Comparison of ENCODE assay signal across 11 mouse cellular contexts in the genomic region with DNA sequence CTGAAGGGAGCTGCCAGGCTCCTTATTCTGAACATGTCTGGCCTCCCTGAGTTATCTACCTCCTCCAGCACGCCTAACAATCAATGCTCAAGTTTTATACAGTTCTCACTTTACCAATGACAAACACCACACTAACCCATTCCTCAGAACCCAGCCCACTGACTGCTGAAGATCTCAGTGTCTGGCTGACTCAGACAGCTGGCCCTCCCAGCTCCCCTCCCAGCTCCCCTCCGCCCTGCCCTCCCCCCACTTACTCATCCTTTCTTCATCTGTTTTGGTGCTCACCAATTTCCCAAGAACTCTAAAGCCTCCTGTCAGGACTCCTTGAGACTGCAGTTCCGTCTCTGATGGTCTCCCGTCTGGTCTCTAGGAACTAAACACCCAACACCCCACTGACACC.
DNase-seq lines count a peak whose midpoint lies in the region; ATAC-seq and TF ChIP-seq lines count a peak whose summit lies in the region.
"Had no signal": no experiment of that assay in that cellular context is flagged by ENCODE, and none has a peak within 500 bp of the region (broad histone marks: within the 10 kb centered on the region; RNA-seq: fewer than 3 reads in every experiment).

No protein-coding gene starts in this region.

- 0 out of 2 replicates have a peak, but pooled peaks have one; percentile 11 for TF ChIP-seq EP300 in heart, adult 2 months (IDR thresholded peaks at IDR 0.05; ENCODE audit: insufficient read depth, low read depth, low read length)
- no peak for TF ChIP-seq EP300 in heart, postnatal 0 days (IDR thresholded peaks at IDR 0.05; ENCODE audit: low read depth)

- TF ChIP-seq POLR2A in heart, adult 2 months (IDR thresholded peaks at IDR 0.05; ENCODE audit: insufficient read depth, low read depth, low read length), result no peak

- no peak overlapping the region for H3K4me3 ChIP-seq in heart, adult 2 months
- H3K4me3 ChIP-seq in neural tube, embryonic 15.5 days (replicated peaks), result no peak overlapping the region
- no peak overlapping the region for H3K4me3 ChIP-seq in heart, postnatal 0 days (ENCODE audit: low read depth, low read length)
- H3K4me3 ChIP-seq in stomach, embryonic 16.5 days (replicated peaks; ENCODE audit: low read length), result no peak overlapping the region
- H3K4me3 ChIP-seq: forebrain, embryonic 13.5 days; hindbrain, embryonic 12.5 days had no signal

- DNase-seq in heart, adult 2 months, result no peak
- no peak for DNase-seq in heart, adult 18-20 months
- DNase-seq in neural tube, embryonic 10.5 days (ENCODE audit: extremely low spot score, low spot score), result peak; percentile 25
- DNase-seq in heart, postnatal 0 days (ENCODE audit: low spot score), result no peak
- DNase-seq in cerebellum, adult 8-10 months, result no peak
- no peak for DNase-seq in MN1 (ENCODE audit: low spot score)
- DNase-seq: thymus, postnatal 14 days had no signal

- H3K36me3 ChIP-seq in heart, adult 2 months (ENCODE audit: control insufficient read depth, insufficient read depth, low read length), result peaks cover 52% of the 10 kb centered on the region
- no peaks in the 10 kb centered on the region for H3K36me3 ChIP-seq in neural tube, embryonic 15.5 days
- H3K36me3 ChIP-seq in heart, postnatal 0 days (replicated peaks; ENCODE audit: control insufficient read depth, insufficient read depth, low read length), result no peaks in the 10 kb centered on the region; the same call in 1 of the 2 replicates
- no peaks in the 10 kb centered on the region for H3K36me3 ChIP-seq in stomach, embryonic 16.5 days (ENCODE audit: control insufficient read depth, insufficient read depth, low read length)
- H3K36me3 ChIP-seq: hindbrain, embryonic 12.5 days had no signal

- 52% methylated on average over 4 of the region's 4 CpGs for WGBS in heart, adult 2 months
- 44% methylated on average over 4 of the region's 4 CpGs for WGBS in neural tube, embryonic 15.5 days
- 63% methylated on average over 4 of the region's 4 CpGs for WGBS in heart, postnatal 0 days
- 47% methylated on average over 4 of the region's 4 CpGs for WGBS in stomach, embryonic 16.5 days

- no peak for ATAC-seq in neural tube, embryonic 15.5 days (ENCODE audit: low FRiP score)
- ATAC-seq in heart, postnatal 0 days (ENCODE audit: insufficient read depth, low read depth), result no peak
- no peak for ATAC-seq in stomach, embryonic 16.5 days (ENCODE audit: insufficient read depth, low FRiP score)
- ATAC-seq: forebrain, embryonic 13.5 days had no signal

- H3K27me3 ChIP-seq in heart, adult 2 months (ENCODE audit: control insufficient read depth, insufficient read depth, low read length), result no peaks in the 10 kb centered on the region
- no peaks in the 10 kb centered on the region for H3K27me3 ChIP-seq in neural tube, embryonic 15.5 days (replicated peaks)
- no peaks in the 10 kb centered on the region for H3K27me3 ChIP-seq in heart, postnatal 0 days (ENCODE audit: control insufficient read depth, insufficient read depth, low read length)
- H3K27me3 ChIP-seq in stomach, embryonic 16.5 days (ENCODE audit: control insufficient read depth, insufficient read depth, low read length), result no peaks in the 10 kb centered on the region
- H3K27me3 ChIP-seq: hindbrain, embryonic 12.5 days had no signal

- H3K4me2 ChIP-seq in neural tube, embryonic 15.5 days, result no peak overlapping the region
- H3K4me2 ChIP-seq in heart, postnatal 0 days (ENCODE audit: low read depth, low read length), result no peak overlapping the region
- H3K4me2 ChIP-seq in stomach, embryonic 16.5 days (ENCODE audit: low read depth, low read length), result no peak overlapping the region
- H3K4me2 ChIP-seq: forebrain, embryonic 13.5 days; hindbrain, embryonic 12.5 days had no signal

- intact Hi-C loops in heart, adult 2 months (cut with DNase I), result no loop called here

- H3K27ac ChIP-seq in heart, adult 2 months, result peak overlapping the region; percentile 47
- H3K27ac ChIP-seq in neural tube, embryonic 15.5 days (replicated peaks), result no peak overlapping the region
- H3K27ac ChIP-seq in heart, postnatal 0 days (ENCODE audit: low read depth), result 0 out of 2 replicates have a peak overlapping the region, but pooled peaks have one; percentile 31
- peak overlapping the region; percentile 57; the same call in 1 of the 2 replicates for H3K27ac ChIP-seq in stomach, embryonic 16.5 days (ENCODE audit: low read length)
- H3K27ac ChIP-seq: forebrain, embryonic 13.5 days; hindbrain, embryonic 12.5 days had no signal

- no peak overlapping the region for H3K9ac ChIP-seq in heart, adult 2 months (ENCODE audit: low read depth, low read length)
- no peak overlapping the region for H3K9ac ChIP-seq in neural tube, embryonic 15.5 days (replicated peaks)
- no peak overlapping the region for H3K9ac ChIP-seq in heart, postnatal 0 days (replicated peaks; ENCODE audit: low read depth, low read length)
- H3K9ac ChIP-seq in stomach, embryonic 16.5 days (ENCODE audit: low read length), result no peak overlapping the region
- H3K9ac ChIP-seq: forebrain, embryonic 13.5 days; hindbrain, embryonic 12.5 days had no signal

- no peak for TF ChIP-seq CTCF in heart, adult 2 months (IDR thresholded peaks at IDR 0.05)
- no peak for TF ChIP-seq CTCF in heart, postnatal 0 days (IDR thresholded peaks at IDR 0.05; ENCODE audit: low read depth)

- H3K9me3 ChIP-seq in neural tube, embryonic 15.5 days (replicated peaks), result no peaks in the 10 kb centered on the region
- no peaks in the 10 kb centered on the region for H3K9me3 ChIP-seq in heart, postnatal 0 days (replicated peaks; ENCODE audit: control insufficient read depth, low read length)
- no peaks in the 10 kb centered on the region for H3K9me3 ChIP-seq in stomach, embryonic 16.5 days (replicated peaks; ENCODE audit: control insufficient read depth, low read length)
- H3K9me3 ChIP-seq: forebrain, embryonic 13.5 days; hindbrain, embryonic 12.5 days had no signal

- H3K4me1 ChIP-seq in heart, adult 2 months (ENCODE audit: control insufficient read depth, insufficient read depth, low read length), result peaks cover 44% of the 10 kb centered on the region
- 0 out of 2 replicates have a peak, but pooled peaks cover 8% of the 10 kb centered on the region for H3K4me1 ChIP-seq in neural tube, embryonic 15.5 days
- peaks cover 73% of the 10 kb centered on the region for H3K4me1 ChIP-seq in heart, postnatal 0 days (ENCODE audit: control insufficient read depth, insufficient read depth)
- peaks cover 48% of the 10 kb centered on the region for H3K4me1 ChIP-seq in stomach, embryonic 16.5 days (ENCODE audit: control insufficient read depth, insufficient read depth, low read length)
- H3K4me1 ChIP-seq: forebrain, embryonic 13.5 days had no signal

- H3K79me2 ChIP-seq in heart, adult 2 months (replicated peaks; ENCODE audit: control insufficient read depth, insufficient read depth, low read length), result peaks cover 21% of the 10 kb centered on the region
